Mouse (Mus musculus): ENCODE measurements at regions not wholly inside any gene's neighbourhood (a gene's known extent, or its start where the extent isn't known, plus 50 kb on each side); places are given as distances from the start of the nearest gene placed in this dataset.

- TF ChIP-seq CTCF (IDR thresholded peaks at IDR 0.05; ENCODE audit: borderline replicate concordance, extremely low read depth, insufficient read depth, insufficient read length) (no peak), POLR2A (IDR thresholded peaks at IDR 0.05; ENCODE audit: borderline replicate concordance, extremely low read depth, insufficient read depth, insufficient read length, poor library complexity, severe bottlenecking) (no peak)
These were observed 1812.9 kb downstream of the Cntnap5b start for GRCm38 (mm10) chr1:101585325-101586028.

Measured in brain, embryonic 14.5 days (tissue).